Mouse (Mus musculus): ENCODE measurements at regions not wholly inside any gene's neighbourhood (a gene's known extent, or its start where the extent isn't known, plus 50 kb on each side); places are given as distances from the start of the nearest gene placed in this dataset.

GRCm38 (mm10) chr3:151949865-151950264 is 112.4 kb upstream of the Ptgfr start:
- no peak for TF ChIP-seq GATA4 (IDR thresholded peaks at IDR 0.05; ENCODE audit: insufficient replicate concordance, low read length)

GRCm38 (mm10) chr3:151948015-151948645 is 110.7 kb upstream of the Ptgfr start:
- no peak for TF ChIP-seq GATA4 (IDR thresholded peaks at IDR 0.05; ENCODE audit: insufficient replicate concordance, low read length)

- no peak for TF ChIP-seq GATA4 (IDR thresholded peaks at IDR 0.05; ENCODE audit: insufficient replicate concordance, low read length)
Measured at GRCm38 (mm10) chr3:151945916-151946315, 108.5 kb upstream of the Ptgfr start.

GRCm38 (mm10) chr3:151943542-151943941 is 106.1 kb upstream of the Ptgfr start:
- TF ChIP-seq GATA4 (IDR thresholded peaks at IDR 0.05; ENCODE audit: insufficient replicate concordance, low read length), result no peak

- no peak for TF ChIP-seq GATA4 (IDR thresholded peaks at IDR 0.05; ENCODE audit: insufficient replicate concordance, low read length)
Measured at GRCm38 (mm10) chr3:151938472-151939029, 101.1 kb upstream of the Ptgfr start.

- TF ChIP-seq GATA4 (IDR thresholded peaks at IDR 0.05; ENCODE audit: insufficient replicate concordance, low read length), result no peak
Measured at GRCm38 (mm10) chr3:151931656-151932055, 94.2 kb upstream of the Ptgfr start.

- TF ChIP-seq GATA4 (IDR thresholded peaks at IDR 0.05; ENCODE audit: insufficient replicate concordance, low read length), result no peak
Measured at GRCm38 (mm10) chr3:151931096-151931495, 93.7 kb upstream of the Ptgfr start.

DNA sequence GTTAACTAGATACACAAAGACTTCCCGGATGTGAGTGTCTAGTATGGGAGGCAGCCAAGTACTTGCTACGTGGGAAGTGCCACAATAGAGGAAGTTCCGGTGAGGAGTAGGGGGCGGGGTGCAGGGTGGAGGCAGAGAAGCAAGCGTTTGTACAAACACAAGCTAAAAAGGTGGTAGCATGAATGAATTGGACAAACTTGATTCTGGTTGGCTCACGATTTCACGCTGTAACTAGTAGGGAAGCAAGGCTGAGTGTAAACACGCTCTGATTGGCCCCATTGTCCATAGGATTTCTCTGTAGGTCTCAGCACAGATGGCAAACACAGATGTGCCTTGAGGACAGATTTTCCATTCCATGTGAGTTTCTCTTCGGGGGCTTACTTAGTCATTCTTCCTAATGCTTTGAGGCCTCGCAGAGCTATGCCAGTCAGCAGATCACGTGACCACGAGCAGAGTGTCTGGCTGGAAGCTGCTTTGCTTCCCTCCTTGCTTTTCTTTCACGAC is 76.6 kb upstream of the Ptgfr start:
- peak; percentile 40; the same call in 1 of the 2 replicates for TF ChIP-seq GATA4 (IDR thresholded peaks at IDR 0.05; ENCODE audit: insufficient replicate concordance, low read length)

DNA sequence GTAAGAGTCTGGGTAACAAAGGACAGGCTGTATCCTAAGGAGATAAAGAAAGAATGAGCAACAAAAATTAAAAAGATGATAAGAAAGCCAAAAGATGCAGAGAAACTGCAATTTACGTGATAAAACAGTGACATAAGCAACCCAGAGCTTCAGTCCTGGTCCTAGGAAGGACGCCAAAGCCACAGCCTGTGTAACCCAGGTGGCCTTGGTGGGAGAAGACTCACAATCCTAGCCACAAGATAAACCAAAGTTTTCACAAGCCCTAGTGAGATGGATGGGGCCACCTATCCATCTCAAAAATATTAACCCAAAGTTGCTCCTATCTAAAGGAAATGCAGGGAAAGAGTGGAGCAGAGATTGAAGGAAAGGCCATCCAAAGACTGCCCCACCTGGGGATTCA is 73.4 kb upstream of the Ptgfr start:
- no peak for TF ChIP-seq GATA4 (IDR thresholded peaks at IDR 0.05; ENCODE audit: insufficient replicate concordance, low read length)

GRCm38 (mm10) chr3:151909344-151909743 is 71.9 kb upstream of the Ptgfr start:
- peak; percentile 86 for TF ChIP-seq GATA4 (IDR thresholded peaks at IDR 0.05; ENCODE audit: insufficient replicate concordance, low read length)

DNA sequence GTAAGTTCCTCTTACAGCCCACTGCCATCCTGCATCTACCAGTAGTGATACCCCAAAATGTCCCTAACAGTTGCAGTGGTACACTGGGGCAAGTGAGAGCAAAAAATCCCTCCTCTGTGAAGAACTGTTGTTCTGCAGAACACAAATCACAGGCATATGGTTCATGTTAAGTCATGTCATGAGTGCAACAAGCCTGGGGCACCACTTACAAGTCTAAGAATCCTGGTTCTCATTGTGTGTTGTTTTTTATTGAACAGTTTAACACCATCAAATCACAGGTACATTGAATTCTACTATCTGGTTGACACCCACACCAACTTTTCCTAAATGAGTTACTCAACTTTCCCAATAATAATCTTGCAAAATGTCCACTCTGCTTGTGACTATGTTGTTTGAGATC is 71.5 kb upstream of the Ptgfr start:
- TF ChIP-seq GATA4 (IDR thresholded peaks at IDR 0.05; ENCODE audit: insufficient replicate concordance, low read length), result no peak

GRCm38 (mm10) chr3:151905775-151906174 is 68.3 kb upstream of the Ptgfr start:
- no peak for TF ChIP-seq GATA4 (IDR thresholded peaks at IDR 0.05; ENCODE audit: insufficient replicate concordance, low read length)

DNA sequence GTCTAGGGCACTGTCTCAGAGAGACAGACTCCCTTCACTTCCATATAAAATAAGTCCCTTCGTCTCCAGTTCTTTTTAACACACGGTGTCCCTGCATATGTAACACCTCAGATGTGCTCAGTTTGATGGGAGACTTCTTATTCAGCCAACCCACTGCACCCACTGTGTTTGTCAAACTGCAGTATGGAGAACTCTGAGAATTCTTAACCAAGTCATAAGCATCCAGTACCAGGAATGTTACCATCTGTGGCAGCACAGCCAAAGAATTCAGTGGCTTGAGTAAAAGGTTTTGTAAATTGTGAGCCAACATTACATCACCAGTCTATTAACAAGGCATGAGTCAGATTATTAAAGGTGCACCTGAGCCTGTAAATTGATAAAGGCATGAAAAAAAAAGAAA is 65.7 kb upstream of the Ptgfr start:
- TF ChIP-seq GATA4 (IDR thresholded peaks at IDR 0.05; ENCODE audit: insufficient replicate concordance, low read length), result no peak

DNA sequence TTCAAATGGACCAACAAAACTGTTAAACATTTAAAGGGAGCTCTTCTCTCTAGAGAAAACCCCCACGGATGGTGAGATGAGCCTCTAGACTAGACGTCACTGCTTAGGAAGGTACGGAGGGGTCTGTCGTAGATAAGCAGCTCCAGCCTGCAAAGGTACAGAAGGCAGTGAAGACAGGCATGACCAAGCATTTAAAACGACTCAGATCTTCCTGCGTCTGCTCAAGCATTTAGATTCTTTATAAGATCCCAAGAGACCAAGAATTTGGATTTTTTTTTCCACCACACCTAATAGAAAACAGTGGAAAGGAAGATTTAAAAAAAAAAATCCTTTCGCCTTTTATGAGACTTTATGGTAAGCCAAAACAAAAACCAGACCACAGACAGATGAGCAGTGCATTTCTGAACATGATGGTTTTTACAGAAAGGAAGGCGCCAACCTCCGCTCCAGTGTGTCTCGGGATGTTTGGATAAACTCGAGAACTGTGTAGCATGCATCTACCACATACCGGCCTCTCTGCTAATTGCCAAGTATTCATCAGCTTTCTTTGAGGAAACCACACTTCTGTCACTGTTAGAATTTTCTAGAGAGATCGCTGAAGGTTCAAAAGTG is 64.9 kb upstream of the Ptgfr start:
- TF ChIP-seq GATA4 (IDR thresholded peaks at IDR 0.05; ENCODE audit: insufficient replicate concordance, low read length), result no peak

- no peak for TF ChIP-seq GATA4 (IDR thresholded peaks at IDR 0.05; ENCODE audit: insufficient replicate concordance, low read length)
Measured at GRCm38 (mm10) chr3:151899676-151900075, 62.2 kb upstream of the Ptgfr start.

- no peak for TF ChIP-seq GATA4 (IDR thresholded peaks at IDR 0.05; ENCODE audit: insufficient replicate concordance, low read length)
Measured at GRCm38 (mm10) chr3:151899094-151899493, 61.7 kb upstream of the Ptgfr start.
